Mouse (Mus musculus) MEL (cell line): ENCODE results near the gene Aatk.

Source experiments
- BHLHE40 ChIP-seq: IDR thresholded peaks from 2 replicates; pipeline ENCODE4 v1.6.1; 2012; ENCODE audit warnings: low read depth, mild to moderate bottlenecking, inconsistent platforms, low read length, improper control_type of control experiment, borderline replicate concordance
- CTCF ChIP-seq, 3 experiments: IDR thresholded peaks in 2 of 3; conservative IDR thresholded peaks in 1 of 3; 2 replicates each; pipeline ENCODE4 v1.5.1; 2011 to 2012; ENCODE audit warnings: low read length in 3 of 3, low read depth in 2 of 3, mild to moderate bottlenecking in 2 of 3, improper control_type of control experiment in 1 of 3, inconsistent platforms in 1 of 3, mixed read lengths in 1 of 3, moderate library complexity in 1 of 3; ENCODE audit not compliant: control insufficient read depth in 1 of 3, insufficient read depth in 1 of 3, poor library complexity in 1 of 3, severe bottlenecking in 1 of 3
- ELF1 ChIP-seq: IDR thresholded peaks from 2 replicates; pipeline ENCODE4 v1.6.1; 2014; ENCODE audit warnings: low read depth, mild to moderate bottlenecking, inconsistent platforms, low read length, improper control_type of control experiment, moderate library complexity
- EP300 ChIP-seq, 2 experiments: IDR thresholded peaks; 2 replicates each; pipeline ENCODE4 v1.6.1; 2011; ENCODE audit warnings: improper control_type of control experiment in 2 of 2, low read length in 2 of 2, low read depth in 1 of 2, mild to moderate bottlenecking in 1 of 2
- GATA1 ChIP-seq: IDR thresholded peaks from 2 replicates; pipeline ENCODE4 v1.6.1; 2011; ENCODE audit warnings: low read depth, low read length, improper control_type of control experiment
- JUND ChIP-seq: IDR thresholded peaks from 2 replicates; pipeline ENCODE4 v1.6.1; 2011; ENCODE audit warnings: low read depth, mild to moderate bottlenecking, improper control_type of control experiment, low read length
- MAX ChIP-seq: IDR thresholded peaks from 2 replicates; pipeline ENCODE4 v1.6.1; 2011; ENCODE audit warnings: low read length, improper control_type of control experiment
- NELFE ChIP-seq: IDR thresholded peaks from 2 replicates; pipeline ENCODE4 v1.6.1; 2011; ENCODE audit warnings: low read depth, low read length, improper control_type of control experiment
- POLR2A ChIP-seq, 2 experiments: IDR thresholded peaks; 2 replicates each; pipeline ENCODE4 v1.6.1; 2011 to 2012; ENCODE audit warnings: low read length in 2 of 2, mild to moderate bottlenecking in 2 of 2, control low read depth in 1 of 2, improper control_type of control experiment in 1 of 2, low read depth in 1 of 2, moderate library complexity in 1 of 2; ENCODE audit not compliant: control insufficient read depth in 1 of 2, insufficient read depth in 1 of 2, poor library complexity in 1 of 2
- POLR2AphosphoS2 ChIP-seq: IDR thresholded peaks from 2 replicates; pipeline ENCODE4 v1.6.1; 2011; ENCODE audit warnings: low read length, improper control_type of control experiment
- RCOR1 ChIP-seq: IDR thresholded peaks from 2 replicates; pipeline ENCODE4 v1.6.1; 2012; ENCODE audit warnings: low read depth, mild to moderate bottlenecking, inconsistent platforms, low read length, improper control_type of control experiment
- UBTF ChIP-seq: IDR thresholded peaks from 2 replicates; pipeline ENCODE4 v1.6.1; 2012; ENCODE audit warnings: low read depth, mild to moderate bottlenecking, inconsistent platforms, low read length, improper control_type of control experiment, moderate library complexity, borderline replicate concordance; ENCODE audit not compliant: insufficient read depth
- USF1 ChIP-seq: IDR thresholded peaks from 2 replicates; pipeline ENCODE4 v1.6.1; 2014; ENCODE audit warnings: low read depth, mild to moderate bottlenecking, inconsistent platforms, low read length, improper control_type of control experiment, moderate library complexity

GRCm38 (mm10) chr11:120045341-120045740 is 1.6 kb downstream of the Aatk start:
- TF ChIP-seq BHLHE40 (no peak), CTCF (IDR thresholded peaks at IDR 0.05 in 2 of 3, conservative IDR thresholded peaks at IDR 0.05 in 1 of 3; ENCODE audit: control insufficient read depth in 1 of 3, insufficient read depth in 1 of 3, low read depth in 2 of 3, low read length in 3 of 3, poor library complexity in 1 of 3, severe bottlenecking in 1 of 3) (no peak), POLR2A (IDR thresholded peaks at IDR 0.05; ENCODE audit: control insufficient read depth in 1 of 2, insufficient read depth in 1 of 2, low read depth in 1 of 2, low read length in 2 of 2, poor library complexity in 1 of 2) (no peak), UBTF (no peak), JUND (no peak), ELF1 (no peak), POLR2AphosphoS2 (no peak), EP300 (IDR thresholded peaks at IDR 0.05; ENCODE audit: low read depth in 1 of 2, low read length in 2 of 2) (no peak), RCOR1 (no peak), MAX (no peak), GATA1 (no peak), NELFE (no peak), USF1 (no peak)
